In genomic region chr3:103335371-103335770, GRCm38 (mm10) we compare ENCODE assay signal across 28 mouse cellular contexts. TPM values are rescaled to one million over a fixed set of nuclear protein-coding genes. Genes with fewer than 3 reads are reported as not detected.
DNase-seq lines count a peak whose midpoint lies in the region; ATAC-seq and TF ChIP-seq lines count a peak whose summit lies in the region.
"Had no signal": no experiment of that assay in that cellular context is flagged by ENCODE, and none has a peak within 500 bp of the region (broad histone marks: within the 10 kb centered on the region; RNA-seq: fewer than 3 reads in every experiment).

No protein-coding gene starts in this region.

- in situ Hi-C loops in CH12.LX (cut with MboI; ENCODE audit: low pct_ligation_motif_present, low pct_unique_long_range_greater_than_20kb, low sequenced_read_pairs) = no loop called here

- peaks cover 62% of the 10 kb centered on the region for H3K36me3 ChIP-seq in embryonic facial prominence, embryonic 14.5 days (ENCODE audit: control insufficient read depth, insufficient read depth, low read length)
- peaks cover 93% of the 10 kb centered on the region for H3K36me3 ChIP-seq in embryonic facial prominence, embryonic 10.5 days (replicated peaks)
- H3K36me3 ChIP-seq in CH12.LX (replicated peaks in 1 of 2; ENCODE audit: control insufficient read depth in 1 of 2, insufficient read depth in 1 of 2, low read length in 1 of 2) = peaks cover 8 to 44% of the 10 kb centered on the region in 2 experiments
- H3K36me3 ChIP-seq: intestine, embryonic 15.5 days had no signal

- no peak overlapping the region for H3K4me3 ChIP-seq in embryonic facial prominence, embryonic 14.5 days (ENCODE audit: low read depth, low read length)
- H3K4me3 ChIP-seq in embryonic facial prominence, embryonic 10.5 days = no peak overlapping the region
- H3K4me3 ChIP-seq in CH12.LX (replicated peaks in 1 of 3; ENCODE audit: low read depth in 2 of 3, low read length in 2 of 3, poor library complexity in 1 of 3) = no peak overlapping the region
- H3K4me3 ChIP-seq: embryonic facial prominence, embryonic 12.5 days; erythroblast, embryonic 14.5 days; forebrain, embryonic 10.5 days; forebrain, embryonic 13.5 days; gastrocnemius, adult 2 months; hindbrain, embryonic 10.5 days; hindbrain, embryonic 13.5 days; intestine, embryonic 15.5 days had no signal

- no peak overlapping the region for H3K4me2 ChIP-seq in embryonic facial prominence, embryonic 14.5 days (ENCODE audit: low read depth, low read length)
- H3K4me2 ChIP-seq in CH12.LX (ENCODE audit: insufficient read depth, low read depth, poor library complexity, severe bottlenecking) = no peak overlapping the region
- H3K4me2 ChIP-seq: embryonic facial prominence, embryonic 12.5 days; forebrain, embryonic 13.5 days; heart, embryonic 11.5 days; hindbrain, embryonic 13.5 days; intestine, embryonic 15.5 days had no signal

- no peak overlapping the region for H3K27ac ChIP-seq in embryonic facial prominence, embryonic 14.5 days (replicated peaks; ENCODE audit: low read depth, low read length)
- no peak overlapping the region for H3K27ac ChIP-seq in embryonic facial prominence, embryonic 10.5 days (replicated peaks)
- H3K27ac ChIP-seq in CH12.LX (ENCODE audit: insufficient read depth, low read depth) = no peak overlapping the region
- H3K27ac ChIP-seq: embryonic facial prominence, embryonic 12.5 days; forebrain, embryonic 10.5 days; forebrain, embryonic 13.5 days; gastrocnemius, adult 2 months; hindbrain, embryonic 10.5 days; hindbrain, embryonic 13.5 days; intestine, embryonic 15.5 days had no signal

- no peak overlapping the region for H3K9ac ChIP-seq in embryonic facial prominence, embryonic 14.5 days (ENCODE audit: low read depth, low read length)
- H3K9ac ChIP-seq in CH12.LX (ENCODE audit: insufficient read depth, low read depth) = no peak overlapping the region
- H3K9ac ChIP-seq: embryonic facial prominence, embryonic 12.5 days; forebrain, embryonic 13.5 days; hindbrain, embryonic 13.5 days; intestine, embryonic 15.5 days had no signal

- dilution Hi-C loops in CH12.LX (cut with MboI; ENCODE audit: extremely low pct_ligation_motif_present, extremely low pct_unique_long_range_greater_than_20kb, low sequenced_read_pairs) = no loop called here

- H3K4me1 ChIP-seq in embryonic facial prominence, embryonic 14.5 days (ENCODE audit: control insufficient read depth, insufficient read depth, low read length) = no peaks in the 10 kb centered on the region
- no peaks in the 10 kb centered on the region for H3K4me1 ChIP-seq in embryonic facial prominence, embryonic 10.5 days
- H3K4me1 ChIP-seq in CH12.LX (ENCODE audit: control insufficient read depth in 1 of 2, insufficient read depth in 2 of 2) = peaks cover 0 to 16% of the 10 kb centered on the region in 2 experiments; a peak in 2 of 4 replicates
- H3K4me1 ChIP-seq: embryonic facial prominence, embryonic 12.5 days; forebrain, embryonic 10.5 days; forebrain, embryonic 13.5 days; hindbrain, embryonic 10.5 days; hindbrain, embryonic 13.5 days; intestine, embryonic 15.5 days had no signal

- no peaks in the 10 kb centered on the region for H3K9me3 ChIP-seq in embryonic facial prominence, embryonic 14.5 days (ENCODE audit: control insufficient read depth, low read length)
- H3K9me3 ChIP-seq in embryonic facial prominence, embryonic 10.5 days = no peaks in the 10 kb centered on the region
- H3K9me3 ChIP-seq in CH12.LX (replicated peaks; ENCODE audit: low read length) = no peaks in the 10 kb centered on the region
- H3K9me3 ChIP-seq: embryonic facial prominence, embryonic 12.5 days; forebrain, embryonic 10.5 days; forebrain, embryonic 13.5 days; hindbrain, embryonic 10.5 days; hindbrain, embryonic 13.5 days; intestine, embryonic 15.5 days had no signal

- WGBS in embryonic facial prominence, embryonic 14.5 days = 18% methylated on average over 1 of the region's 1 CpGs
- WGBS in embryonic facial prominence, embryonic 10.5 days = 63% methylated on average over 1 of the region's 1 CpGs

- peak; percentile 2 for DNase-seq in embryonic facial prominence, embryonic 14.5 days (ENCODE audit: low spot score)
- DNase-seq in embryonic facial prominence, embryonic 10.5 days (ENCODE audit: low spot score) = no peak
- peak; percentile 7 for DNase-seq in CH12.LX (ENCODE audit: extremely low read depth)
- DNase-seq in NIH3T3 (ENCODE audit: low read depth) = peak; percentile 2
- no peak for DNase-seq in layer of hippocampus, postnatal 25 days (ENCODE audit: extremely low spot score in 1 of 2, low spot score in 1 of 2)
- no peak for DNase-seq in layer of hippocampus, postnatal 14 days (ENCODE audit: low spot score in 2 of 2)
- DNase-seq: adrenal gland, adult 8-10 months; adrenal gland, postnatal 25 days; cerebellum, adult 18-20 months; cerebellum, postnatal 14 days; gastrocnemius, adult 2 months; gastrocnemius, postnatal 14 days; kidney, adult 18-20 months; kidney, adult 9 months had no signal

- TF ChIP-seq EP300 in CH12.LX (IDR thresholded peaks at IDR 0.05; ENCODE audit: low read length) = no peak

- no peak; a peak in 1 of 4 replicates for TF ChIP-seq CTCF in CH12.LX (conservative IDR thresholded peaks at IDR 0.05 in 1 of 2, IDR thresholded peaks at IDR 0.05 in 1 of 2; ENCODE audit: low read depth in 2 of 2, low read length in 2 of 2)

- no peaks in the 10 kb centered on the region for H3K27me3 ChIP-seq in embryonic facial prominence, embryonic 14.5 days (replicated peaks; ENCODE audit: control insufficient read depth, insufficient read depth, low read length)
- no peaks in the 10 kb centered on the region for H3K27me3 ChIP-seq in embryonic facial prominence, embryonic 10.5 days (replicated peaks; ENCODE audit: low read depth, poor library complexity, severe bottlenecking)
- H3K27me3 ChIP-seq in CH12.LX (replicated peaks) = no peaks in the 10 kb centered on the region
- H3K27me3 ChIP-seq: embryonic facial prominence, embryonic 12.5 days; forebrain, embryonic 13.5 days; hindbrain, embryonic 13.5 days; intestine, embryonic 15.5 days had no signal

- no peaks in the 10 kb centered on the region for H3K79me2 ChIP-seq in CH12.LX (replicated peaks; ENCODE audit: control insufficient read depth, extremely low read depth, insufficient read depth, poor library complexity, severe bottlenecking)

- TF ChIP-seq POLR2A in CH12.LX (IDR thresholded peaks at IDR 0.05; ENCODE audit: low read depth, low read length) = no peak

- no peak for ATAC-seq in embryonic facial prominence, embryonic 14.5 days (ENCODE audit: low read depth)
- 0 out of 2 replicates have a peak, but pooled peaks have one; percentile 34 for ATAC-seq in megakaryocyte progenitor cell, adult 5-6 weeks (replicated peaks; ENCODE audit: poor library complexity)
- no peak for ATAC-seq in erythroid progenitor cell, adult 5-6 weeks (replicated peaks; ENCODE audit: low FRiP score, poor library complexity, severe bottlenecking)
- ATAC-seq: activated CD4-positive, CD25-positive, alpha-beta regulatory T cell, adult 4 months; CD4-positive, CD25-positive, alpha-beta regulatory T cell, adult 4 months; forebrain, embryonic 13.5 days; forebrain, embryonic 16.5 days; hindbrain, embryonic 16.5 days; intestine, embryonic 15.5 days had no signal

- TF ChIP-seq RAD21 in CH12.LX (IDR thresholded peaks at IDR 0.05; ENCODE audit: low read depth, low read length) = no peak

TF ChIP-seq in CH12.LX, 34 proteins besides CTCF, POLR2A, EP300 and RAD21:
- no peak for TF ChIP-seq ZMIZ1 (IDR thresholded peaks at IDR 0.05; ENCODE audit: low read depth, low read length)
- TF ChIP-seq PAX5 (IDR thresholded peaks at IDR 0.05; ENCODE audit: low read length) = no peak
- no peak for TF ChIP-seq KAT2A (IDR thresholded peaks at IDR 0.05; ENCODE audit: insufficient replicate concordance, low read length)
- TF ChIP-seq JUN (IDR thresholded peaks at IDR 0.05; ENCODE audit: insufficient read depth, low read depth, low read length) = no peak
- TF ChIP-seq MEF2A (IDR thresholded peaks at IDR 0.05; ENCODE audit: borderline replicate concordance, low read depth, low read length) = no peak
- TF ChIP-seq SMC3 (IDR thresholded peaks at IDR 0.05; ENCODE audit: low read depth, low read length) = no peak
- TF ChIP-seq ELF1 (IDR thresholded peaks at IDR 0.05; ENCODE audit: low read depth, low read length) = no peak
- no peak for TF ChIP-seq NRF1 (IDR thresholded peaks at IDR 0.05; ENCODE audit: low read depth, low read length)
- no peak for TF ChIP-seq USF2 (conservative IDR thresholded peaks at IDR 0.05; ENCODE audit: low read depth, low read length)
- no peak for TF ChIP-seq BHLHE40 (IDR thresholded peaks at IDR 0.05; ENCODE audit: low read depth, low read length)
- TF ChIP-seq USF1 (IDR thresholded peaks at IDR 0.05; ENCODE audit: low read depth, low read length) = no peak
- TF ChIP-seq CHD1 (IDR thresholded peaks at IDR 0.05; ENCODE audit: low read depth, low read length) = no peak
- TF ChIP-seq TCF12 (IDR thresholded peaks at IDR 0.05; ENCODE audit: low read depth, low read length) = no peak
- TF ChIP-seq MAZ (IDR thresholded peaks at IDR 0.05; ENCODE audit: low read depth, low read length) = no peak
- TF ChIP-seq MYC (IDR thresholded peaks at IDR 0.05; ENCODE audit: low read depth, low read length) = no peak
- no peak for TF ChIP-seq HCFC1 (IDR thresholded peaks at IDR 0.05; ENCODE audit: low read depth, low read length)
- TF ChIP-seq MXI1 (IDR thresholded peaks at IDR 0.05; ENCODE audit: low read depth, low read length) = no peak
- no peak for TF ChIP-seq E2F4 (IDR thresholded peaks at IDR 0.05; ENCODE audit: insufficient replicate concordance, low read depth, low read length)
- TF ChIP-seq CHD2 (IDR thresholded peaks at IDR 0.05; ENCODE audit: low read length) = no peak
- no peak for TF ChIP-seq ZKSCAN1 (IDR thresholded peaks at IDR 0.05; ENCODE audit: borderline replicate concordance, low read depth, low read length)

RNA-seq across cellular contexts. Expression of gene Trim33, which starts 56.3 kb away (rescaled TPM):
- 16.1 and 17.3 TPM in 2 replicates for polyA plus RNA-seq in embryonic facial prominence, embryonic 14.5 days (2014; fragmentation: Nextera tagmentation; extraction: Ambion mirVana)
- polyA plus RNA-seq in embryonic facial prominence, embryonic 10.5 days (2016; fragmentation: Nextera tagmentation; extraction: Ambion mirVana) = 34.2 and 35.4 TPM in 2 replicates
- 11.7 and 13.5 TPM in 2 replicates for total RNA-seq in CH12.LX (2012; rRNA removed)
- total RNA-seq in CH12.LX (2014; rRNA removed) = 28.0 and 28.1 TPM in 2 replicates
- polyA plus RNA-seq in CH12.LX (2012; ENCODE audit: insufficient read length, low read depth) = 29.3 and 30.5 TPM in 2 replicates
- 97.0 and 110 TPM in 2 replicates for total RNA-seq in megakaryocyte progenitor cell, adult 5-6 weeks (2015)
- total RNA-seq in megakaryocyte progenitor cell, adult 5-6 weeks (2017) = 47.9 and 54.6 TPM in 2 replicates
- total RNA-seq in erythroid progenitor cell, adult 5-6 weeks (2015; ENCODE audit: low replicate concordance) = 53.7 and 79.2 TPM in 2 replicates
- total RNA-seq in erythroid progenitor cell, adult 5-6 weeks (2017; ENCODE audit: low replicate concordance) = 40.6 and 66.6 TPM in 2 replicates
- total RNA-seq in layer of hippocampus, postnatal 25 days (2021) = 10 to 100 TPM; 48.0 to 56.1 TPM
- total RNA-seq in layer of hippocampus, postnatal 14 days (2021) = 10 to 100 TPM; 50.1 to 50.2 TPM

Comparison
In these comparisons a context has a peak if more than half of its experiments do, and no peak if none do; other contexts are left out.
1. DNase-seq: peak in embryonic facial prominence, embryonic 14.5 days (single experiment), CH12.LX (single experiment) and NIH3T3 (single experiment); none in embryonic facial prominence, embryonic 10.5 days (single experiment), layer of hippocampus, postnatal 25 days (0 of 2) and layer of hippocampus, postnatal 14 days (0 of 2).